Comparison of ENCODE assay signal across 8 mouse cellular contexts in the genomic region with DNA sequence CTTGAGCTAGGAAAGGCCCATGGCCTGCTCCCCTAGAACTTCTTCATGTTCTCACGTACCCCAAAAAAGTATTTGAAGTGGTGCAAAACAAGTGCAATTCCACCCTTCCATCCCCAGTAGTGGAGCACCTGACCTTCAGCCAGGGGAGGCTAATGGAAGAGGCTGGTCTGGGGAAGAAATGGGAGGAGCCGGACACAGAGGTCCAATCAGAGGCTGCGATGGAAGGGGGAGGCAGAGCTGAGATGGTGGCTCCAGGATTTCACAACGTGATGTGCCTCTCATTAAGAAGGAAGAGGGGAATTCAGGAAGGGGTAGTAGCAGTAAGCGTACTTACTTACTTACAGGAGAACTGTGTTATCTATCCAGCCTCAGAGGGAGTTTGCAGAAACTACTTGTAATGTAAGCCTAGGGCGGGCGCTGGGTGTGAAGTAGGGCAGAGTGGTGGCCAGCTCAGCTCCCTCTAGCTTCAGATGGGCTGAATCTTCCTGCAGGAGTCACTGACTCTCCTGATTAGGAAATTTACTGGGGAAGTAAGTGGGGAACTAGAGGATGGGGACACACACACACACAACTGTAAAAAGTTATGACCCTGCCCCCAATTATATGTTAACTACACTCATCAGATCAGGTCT.
A peak's percentile ranks its signal among the peaks of the same experiment; 100 is the strongest.
DNase-seq lines count a peak whose midpoint lies in the region; ATAC-seq and TF ChIP-seq lines count a peak whose summit lies in the region.

No protein-coding gene starts in this region.

- H3K27me3 ChIP-seq in limb, embryonic 12.5 days: peaks cover 28% of the 10 kb centered on the region
- H3K27me3 ChIP-seq in stomach, postnatal 0 days (ENCODE audit: control insufficient read depth, insufficient read depth, low read length): no peaks in the 10 kb centered on the region

- no peaks in the 10 kb centered on the region for H3K36me3 ChIP-seq in limb, embryonic 12.5 days
- no peaks in the 10 kb centered on the region for H3K36me3 ChIP-seq in stomach, postnatal 0 days (ENCODE audit: control insufficient read depth, insufficient read depth, low read length)

- no peak overlapping the region; the same call in 1 of the 2 replicates for H3K9ac ChIP-seq in limb, embryonic 12.5 days (replicated peaks)
- peak overlapping the region; percentile 23; the same call in 1 of the 2 replicates for H3K9ac ChIP-seq in stomach, postnatal 0 days (ENCODE audit: low read length)

- 8% methylated on average over 7 of the region's 7 CpGs for WGBS in limb, embryonic 12.5 days
- 13% methylated on average over 7 of the region's 7 CpGs for WGBS in stomach, postnatal 0 days

- peak overlapping the region; percentile 47 for H3K4me2 ChIP-seq in limb, embryonic 12.5 days
- H3K4me2 ChIP-seq in stomach, postnatal 0 days (replicated peaks; ENCODE audit: low read depth): peak overlapping the region; percentile 40

- H3K27ac ChIP-seq in limb, embryonic 12.5 days: no peak overlapping the region
- H3K27ac ChIP-seq in stomach, postnatal 0 days (replicated peaks): peak overlapping the region; percentile 82

- H3K4me1 ChIP-seq in limb, embryonic 12.5 days (replicated peaks): peaks cover 36% of the 10 kb centered on the region
- peaks cover 2% of the 10 kb centered on the region for H3K4me1 ChIP-seq in stomach, postnatal 0 days (replicated peaks; ENCODE audit: control insufficient read depth, insufficient read depth)

- no peak for ATAC-seq in limb, embryonic 12.5 days (ENCODE audit: insufficient number of reproducible peaks, insufficient read depth, low FRiP score, low TSS enrichment, low read depth)
- ATAC-seq in stomach, postnatal 0 days (ENCODE audit: low FRiP score, low TSS enrichment): peak; percentile 87
- no peak for ATAC-seq in frontal cortex, adult (ENCODE audit: low TSS enrichment)

- 0 out of 2 replicates have a peak overlapping the region, but pooled peaks have one; percentile 17 for H3K4me3 ChIP-seq in limb, embryonic 12.5 days (replicated peaks)
- H3K4me3 ChIP-seq in stomach, postnatal 0 days (ENCODE audit: low read depth, low read length): no peak overlapping the region

- peak; percentile 51 for TF ChIP-seq CTCF in stomach, postnatal 0 days (IDR thresholded peaks at IDR 0.05; ENCODE audit: low read depth)

- DNase-seq in adrenal gland, adult 2 months: peak; percentile 38
- no peak for DNase-seq in adrenal gland, postnatal 4 days (ENCODE audit: low spot score in 2 of 2)
- DNase-seq in retina, embryonic 14.5 days (ENCODE audit: low spot score): peak; percentile 39
- no peak for DNase-seq in retina, postnatal 1 day
- DNase-seq in stomach, postnatal 0 days (ENCODE audit: low spot score): peak; percentile 64
- DNase-seq in right cerebral cortex, postnatal 14 days: no peak

- TF ChIP-seq EP300 in stomach, postnatal 0 days (optimal IDR thresholded peaks at IDR 0.05): no peak

- no peaks in the 10 kb centered on the region for H3K9me3 ChIP-seq in limb, embryonic 12.5 days
- H3K9me3 ChIP-seq in stomach, postnatal 0 days (ENCODE audit: control insufficient read depth, low read length): no peaks in the 10 kb centered on the region

Comparison
In these comparisons a context has a peak if more than half of its experiments do, and no peak if none do; other contexts are left out.
1. DNase-seq: peak in adrenal gland, adult 2 months (single experiment), retina, embryonic 14.5 days (single experiment) and stomach, postnatal 0 days (single experiment); none in adrenal gland, postnatal 4 days (0 of 2), retina, postnatal 1 day (single experiment) and right cerebral cortex, postnatal 14 days (single experiment).